Mouse (Mus musculus) megakaryocyte, embryonic 14.5 days (primary cell): ENCODE measurements around the gene Cog1. TPM values are rescaled to one million over a fixed set of nuclear protein-coding genes. Genes with fewer than 3 reads are reported as not detected.
"Not testable (repeated sequence)": the region's sequence is repeated elsewhere in the genome, so short reads cannot be mapped to it uniquely, and the experiment has no call there.

Source experiments
- H3K27me3 ChIP-seq: replicated peaks from 2 replicates; pipeline ENCODE3; 2012; ENCODE audit warnings: inconsistent platforms
- H3K36me3 ChIP-seq: replicated peaks from 2 replicates; pipeline ENCODE3; 2012; ENCODE audit warnings: low read length, inconsistent platforms, mixed read lengths
- H3K4me1 ChIP-seq: 2 replicates; pipeline ENCODE4 v1.6.1; 2012; ENCODE audit warnings: inconsistent platforms
- H3K4me3 ChIP-seq: replicated peaks from 2 replicates; pipeline ENCODE3; 2012; ENCODE audit warnings: moderate library complexity, mild to moderate bottlenecking, inconsistent platforms
- H3K9me3 ChIP-seq: 2 replicates; pipeline ENCODE4 v1.6.1; 2012; ENCODE audit warnings: inconsistent platforms
- FLI1 ChIP-seq: IDR thresholded peaks from 2 replicates; pipeline ENCODE4 v1.6.1; 2012; ENCODE audit warnings: low read length, inconsistent platforms, mixed read lengths
- GATA1 ChIP-seq: IDR thresholded peaks from 3 replicates; pipeline ENCODE4 v1.6.1; 2012; ENCODE audit warnings: mixed read lengths, low read length, inconsistent platforms, borderline replicate concordance
- polyA plus RNA-seq: library from polyadenylated mRNA; stranded (reverse); fragments of >175 nt; gene quantifications from 2 replicates; pipeline ENCODE4 v1.2.3, GENCODE M21; 2012; ENCODE audit warnings: low replicate concordance; ENCODE audit not compliant: insufficient read depth

Gene Cog1
- polyA plus RNA-seq, 1 experiment: 28.4 TPM

DNA sequence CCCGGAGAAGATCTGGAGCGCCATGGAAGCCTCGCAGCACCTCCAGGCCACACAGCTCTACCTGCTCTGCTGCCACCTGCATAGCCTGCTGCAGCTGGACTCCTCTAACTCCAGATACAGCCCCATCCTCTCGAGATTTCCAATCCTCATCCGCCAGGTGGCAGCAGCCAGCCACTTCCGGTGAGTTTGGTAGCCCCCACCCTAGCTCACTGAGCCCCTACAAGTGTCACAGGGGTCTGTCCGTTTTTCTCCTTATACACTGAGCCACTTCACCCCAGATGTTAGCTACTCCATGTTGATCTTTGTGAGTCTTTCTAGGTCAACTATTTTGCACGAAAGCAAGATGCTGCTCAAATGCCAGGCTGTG, 2.9 kb downstream of the Cog1 start:
- TF ChIP-seq GATA1 (no peak), FLI1 (no peak)
- H3K4me3 ChIP-seq: no peak overlapping the region
- H3K36me3 ChIP-seq: peaks cover 61% of the 10 kb centered on the region
- peaks cover 32% of the 10 kb centered on the region for H3K4me1 ChIP-seq
- no peaks in the 10 kb centered on the region for H3K27me3 ChIP-seq
- no peaks in the 10 kb centered on the region for H3K9me3 ChIP-seq

DNA sequence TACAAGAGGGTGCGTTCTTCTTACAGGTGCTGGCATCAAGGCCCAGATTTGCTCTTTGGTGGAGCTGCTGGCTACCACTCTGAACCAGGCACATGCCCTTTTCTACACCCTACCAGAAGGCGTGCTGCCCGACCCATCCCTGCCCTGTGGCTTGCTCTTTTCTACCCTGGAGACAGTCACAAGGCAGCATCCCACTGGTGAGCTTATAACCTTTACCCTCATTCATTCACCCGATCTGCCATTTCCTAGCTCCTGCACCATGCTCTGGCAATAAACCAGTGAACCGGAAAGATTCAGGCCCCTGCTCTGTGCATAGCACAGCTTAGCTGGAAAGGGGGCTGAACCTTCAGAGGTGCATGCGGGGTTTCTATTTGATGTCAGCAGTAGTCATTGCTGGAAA, 3.5 kb downstream of the Cog1 start:
- Histone ChIP-seq H3K4me3 (no peak overlapping the region), H3K36me3 (peaks cover 67% of the 10 kb centered on the region), H3K27me3 (no peaks in the 10 kb centered on the region), H3K9me3 (no peaks in the 10 kb centered on the region), H3K4me1 (peaks cover 36% of the 10 kb centered on the region)
- TF ChIP-seq GATA1 (no peak), FLI1 (no peak)

- H3K4me3 ChIP-seq: peak overlapping the region; percentile 33
Observed at GRCm38 (mm10) chr11:113654105-113654504, 5.1 kb downstream of the Cog1 start.

GRCm38 (mm10) chr11:113654561-113655270, 5.7 kb downstream of the Cog1 start:
- Histone ChIP-seq H3K36me3 (peaks cover 88% of the 10 kb centered on the region), H3K9me3 (no peaks in the 10 kb centered on the region), H3K4me1 (peaks cover 19% of the 10 kb centered on the region), H3K27me3 (no peaks in the 10 kb centered on the region), H3K4me3 (no peak overlapping the region)
- TF ChIP-seq FLI1: no peak
- TF ChIP-seq GATA1: no peak

More at GRCm38 (mm10) chr11:113654105-113654504, 5.1 kb downstream of the Cog1 start:
- Histone ChIP-seq H3K27me3 (no peaks in the 10 kb centered on the region), H3K36me3 (peaks cover 82% of the 10 kb centered on the region), H3K4me1 (peaks cover 20% of the 10 kb centered on the region), H3K9me3 (no peaks in the 10 kb centered on the region)
- TF ChIP-seq GATA1 (no peak), FLI1 (no peak)

GRCm38 (mm10) chr11:113656511-113656932, 7.6 kb downstream of the Cog1 start:
- H3K4me3 ChIP-seq: no peak overlapping the region

GRCm38 (mm10) chr11:113657221-113657620, 8.3 kb downstream of the Cog1 start:
- H3K36me3 ChIP-seq: peaks cover 98% of the 10 kb centered on the region
- no peak overlapping the region for H3K4me3 ChIP-seq
- no peaks in the 10 kb centered on the region for H3K9me3 ChIP-seq
- H3K27me3 ChIP-seq: no peaks in the 10 kb centered on the region
- peaks cover 16% of the 10 kb centered on the region; the same call in 1 of the 2 replicates for H3K4me1 ChIP-seq
- no peak for TF ChIP-seq FLI1
- no peak for TF ChIP-seq GATA1

More at GRCm38 (mm10) chr11:113656511-113656932, 7.6 kb downstream of the Cog1 start:
- Histone ChIP-seq H3K4me1 (peaks cover 10% of the 10 kb centered on the region; the same call in 1 of the 2 replicates), H3K27me3 (no peaks in the 10 kb centered on the region), H3K9me3 (no peaks in the 10 kb centered on the region), H3K36me3 (peaks cover 98% of the 10 kb centered on the region)
- TF ChIP-seq FLI1 (no peak), GATA1 (no peak)

- Histone ChIP-seq H3K4me3 (no peak overlapping the region), H3K4me1 (peaks cover 16% of the 10 kb centered on the region; the same call in 1 of the 2 replicates), H3K27me3 (no peaks in the 10 kb centered on the region), H3K36me3 (peaks cover 96% of the 10 kb centered on the region), H3K9me3 (no peaks in the 10 kb centered on the region)
- TF ChIP-seq GATA1 (no peak), FLI1 (no peak)
Observed at GRCm38 (mm10) chr11:113658319-113658718, 9.3 kb downstream of the Cog1 start.

DNA sequence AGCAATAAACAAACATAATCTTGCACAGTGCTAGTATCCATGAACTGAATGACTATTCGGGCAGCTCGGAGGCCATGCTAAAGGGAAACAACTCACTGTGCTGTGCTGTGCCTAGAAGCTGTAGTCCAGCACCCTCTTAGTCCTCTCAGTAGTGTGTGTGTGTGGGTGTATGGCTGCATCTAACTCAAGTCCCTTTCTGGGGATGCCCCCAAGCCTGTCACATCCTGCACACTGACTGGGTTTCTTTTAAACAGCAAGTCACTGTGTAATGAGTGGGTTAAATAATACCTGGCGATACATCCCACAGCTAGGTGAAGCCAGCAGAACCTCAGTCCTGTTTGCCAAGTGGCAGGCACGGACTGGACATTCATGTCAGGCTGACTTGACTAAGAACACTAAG, 9.8 kb downstream of the Cog1 start:
- Histone ChIP-seq H3K9me3 (no peaks in the 10 kb centered on the region), H3K36me3 (peaks cover 96% of the 10 kb centered on the region), H3K4me3 (no peak overlapping the region), H3K4me1 (peaks cover 18% of the 10 kb centered on the region; the same call in 1 of the 2 replicates), H3K27me3 (no peaks in the 10 kb centered on the region)
- no peak for TF ChIP-seq FLI1
- no peak for TF ChIP-seq GATA1

- H3K27me3 ChIP-seq, H3K4me3 ChIP-seq, H3K9me3 ChIP-seq: not testable (repeated sequence)
- Histone ChIP-seq H3K36me3 (peaks cover 96% of the 10 kb centered on the region), H3K4me1 (peaks cover 24% of the 10 kb centered on the region; the same call in 1 of the 2 replicates)
Observed at GRCm38 (mm10) chr11:113660213-113660612, 11.2 kb downstream of the Cog1 start.

- Histone ChIP-seq H3K36me3 (peaks cover 95% of the 10 kb centered on the region), H3K4me1 (peaks cover 24% of the 10 kb centered on the region), H3K27me3 (no peaks in the 10 kb centered on the region), H3K4me3 (no peak overlapping the region), H3K9me3 (no peaks in the 10 kb centered on the region)
- TF ChIP-seq GATA1 (no peak), FLI1 (no peak)
Observed at GRCm38 (mm10) chr11:113660940-113661339, 12.0 kb downstream of the Cog1 start.
